Mouse (Mus musculus) embryonic facial prominence, embryonic 15.5 days (tissue): ENCODE measurements around the gene Ercc4. TPM values are rescaled to one million over a fixed set of nuclear protein-coding genes. Genes with fewer than 3 reads are reported as not detected.

Source experiments
- ATAC-seq: fragments of 200-750 bp; cut with Nextera tagmentation; 2 replicates; pipeline ENCODE4 v1.8.0; 2017; ENCODE audit warnings: low read depth, moderate TSS enrichment; ENCODE audit not compliant: insufficient number of reproducible peaks, low FRiP score, low TSS enrichment
- H3K27ac ChIP-seq: fragments of 300-500 bp; sonication (generic); replicated peaks from 2 replicates; pipeline ENCODE4 v1.5.1; 2015; ENCODE audit warnings: mild to moderate bottlenecking, inconsistent platforms
- H3K27me3 ChIP-seq: fragments of 300-500 bp; sonication (generic); 2 replicates; pipeline ENCODE4 v1.6.1; 2015; ENCODE audit warnings: inconsistent platforms
- H3K36me3 ChIP-seq: fragments of 300-500 bp; sonication (generic); 2 replicates; pipeline ENCODE4 v1.6.1; 2015; ENCODE audit warnings: mild to moderate bottlenecking, inconsistent platforms
- H3K4me1 ChIP-seq: fragments of 300-500 bp; sonication (generic); 2 replicates; pipeline ENCODE4 v1.6.1; 2015; ENCODE audit warnings: inconsistent platforms
- H3K4me2 ChIP-seq: fragments of 300-500 bp; sonication (generic); replicated peaks from 2 replicates; pipeline ENCODE4 v1.6.1; 2015; ENCODE audit warnings: mild to moderate bottlenecking, inconsistent platforms
- H3K4me3 ChIP-seq: fragments of 300-500 bp; sonication (generic); replicated peaks from 2 replicates; pipeline ENCODE4 v1.5.1; 2015; ENCODE audit warnings: mild to moderate bottlenecking, inconsistent platforms
- H3K9ac ChIP-seq: fragments of 300-500 bp; sonication (generic); 2 replicates; pipeline ENCODE4 v1.6.1; 2015; ENCODE audit warnings: inconsistent platforms
- H3K9me3 ChIP-seq: fragments of 300-500 bp; sonication (generic); replicated peaks from 2 replicates; pipeline ENCODE4 v1.6.1; 2016; ENCODE audit warnings: inconsistent platforms
- WGBS: fragments of 180-500 bp; shearing (Covaris S2); methylation state at CpG from one replicate; pipeline ENCODE4 v1.1.7; 2015; 5-methylcytosine and 5-hydroxymethylcytosine counted together
- polyA plus RNA-seq: library from polyadenylated mRNA; unstranded; fragments of >200 nt; fragmentation: Nextera tagmentation; extraction: Ambion mirVana; gene quantifications from 2 replicates; pipeline ENCODE4 v1.2.1, GENCODE M21; 2015

The Ercc4 gene
- polyA plus RNA-seq, 1 experiment from 2014 or later: 13.2 TPM

DNA sequence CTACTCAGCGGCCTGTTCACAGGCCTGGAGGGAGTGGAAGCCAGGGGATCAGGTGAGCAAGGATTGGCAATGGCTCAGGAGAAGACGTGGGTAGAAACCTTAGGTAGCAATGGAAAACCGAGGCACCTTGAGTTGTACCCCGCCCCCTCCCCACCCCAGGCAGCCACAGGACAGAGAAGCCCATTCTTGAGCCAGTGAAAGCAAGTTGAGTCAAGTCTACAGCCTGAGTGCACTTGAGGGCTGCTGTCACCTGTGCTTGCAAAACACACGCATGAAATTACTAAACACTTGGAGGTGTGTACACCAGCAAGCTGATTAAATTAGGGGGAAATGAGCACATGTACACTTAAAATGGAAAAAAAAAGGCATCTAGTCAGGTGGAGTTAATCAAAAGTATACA lies 52.0 kb downstream of the Ercc4 start:
- WGBS: 43% methylated on average over 5 of the region's 5 CpGs
- no peak overlapping the region for H3K27ac ChIP-seq
- H3K9me3 ChIP-seq: 0 out of 2 replicates have a peak, but pooled peaks cover 5% of the 10 kb centered on the region
- no peak overlapping the region for H3K9ac ChIP-seq
- peaks cover 14% of the 10 kb centered on the region for H3K4me1 ChIP-seq
- H3K4me3 ChIP-seq: no peak overlapping the region
- no peaks in the 10 kb centered on the region for H3K27me3 ChIP-seq
- no peak overlapping the region for H3K4me2 ChIP-seq
- ATAC-seq: no peak
- no peaks in the 10 kb centered on the region for H3K36me3 ChIP-seq

- Histone ChIP-seq H3K4me2 (no peak overlapping the region), H3K4me3 (no peak overlapping the region), H3K9me3 (0 out of 2 replicates have a peak, but pooled peaks cover 5% of the 10 kb centered on the region), H3K36me3 (no peaks in the 10 kb centered on the region), H3K4me1 (no peaks in the 10 kb centered on the region), H3K27ac (no peak overlapping the region), H3K9ac (no peak overlapping the region), H3K27me3 (no peaks in the 10 kb centered on the region)
- WGBS: 78% methylated on average over 3 of the region's 3 CpGs
- ATAC-seq: no peak
Measured at GRCm38 (mm10) chr16:13167731-13168130, 58.2 kb downstream of the Ercc4 start.

DNA sequence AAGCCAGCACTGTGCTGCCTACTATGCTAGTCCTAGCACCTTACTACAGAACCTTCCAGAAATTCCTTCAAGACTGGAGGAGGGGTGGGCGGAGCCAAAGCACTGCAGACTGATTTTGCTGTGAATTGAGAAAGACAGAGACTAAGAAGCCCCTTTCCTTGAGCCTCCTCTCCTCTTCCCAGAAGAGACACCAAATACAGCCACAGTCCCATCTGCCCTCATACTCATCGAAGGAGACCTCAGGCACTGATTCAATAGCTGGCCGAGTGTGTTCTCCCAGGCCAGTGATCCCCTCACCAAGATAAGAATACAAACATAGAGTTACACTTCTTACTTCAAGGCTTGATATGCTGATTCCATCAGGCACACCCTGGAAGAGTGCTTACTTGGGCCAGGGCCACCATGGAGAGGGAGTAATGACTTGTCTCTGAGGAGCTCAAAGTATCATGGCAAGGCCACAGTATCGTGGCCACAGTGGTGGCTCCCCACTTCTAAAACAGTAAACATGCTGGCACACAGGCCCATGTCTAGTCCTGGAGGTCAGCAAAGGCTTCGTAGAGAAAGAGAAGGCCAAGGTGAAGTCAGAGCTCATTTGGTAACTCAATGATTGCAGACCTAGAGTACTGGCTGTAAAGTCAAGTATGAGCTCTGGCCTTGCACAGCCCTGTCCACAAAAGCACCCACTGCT lies 63.7 kb downstream of the Ercc4 start:
- Histone ChIP-seq H3K27me3 (no peaks in the 10 kb centered on the region), H3K27ac (no peak overlapping the region), H3K9ac (no peak overlapping the region), H3K4me3 (no peak overlapping the region), H3K36me3 (no peaks in the 10 kb centered on the region), H3K9me3 (no peaks in the 10 kb centered on the region), H3K4me1 (no peaks in the 10 kb centered on the region), H3K4me2 (no peak overlapping the region)
- WGBS: 93% methylated on average over 5 of the region's 5 CpGs
- no peak for ATAC-seq

DNA sequence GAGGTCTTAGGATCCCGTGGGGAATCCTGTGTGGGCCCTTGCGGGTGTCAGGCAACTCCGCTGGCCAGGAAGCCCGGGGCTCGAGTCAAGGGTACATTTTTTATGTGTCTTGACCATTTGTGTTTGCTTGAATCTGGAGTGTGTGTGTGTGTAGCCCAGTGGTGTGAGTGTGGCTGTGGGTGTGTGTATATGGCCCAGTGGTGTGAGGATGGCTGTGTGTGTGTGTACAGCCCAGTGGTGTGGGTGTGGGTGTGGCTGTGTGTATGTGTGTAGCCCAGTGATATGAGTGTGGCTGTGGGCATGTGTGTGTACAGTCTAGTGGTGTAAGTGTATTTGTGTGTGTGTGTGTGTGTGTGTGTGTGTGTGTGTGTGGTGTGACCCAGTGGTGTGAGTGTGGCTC lies 73.0 kb downstream of the Ercc4 start:
- no peaks in the 10 kb centered on the region for H3K4me1 ChIP-seq
- H3K4me3 ChIP-seq: no peak overlapping the region
- H3K9me3 ChIP-seq: no peaks in the 10 kb centered on the region
- H3K4me2 ChIP-seq: no peak overlapping the region
- 93% methylated on average over 5 of the region's 5 CpGs for WGBS
- H3K27me3 ChIP-seq: no peaks in the 10 kb centered on the region
- no peak overlapping the region for H3K27ac ChIP-seq
- no peak overlapping the region for H3K9ac ChIP-seq
- H3K36me3 ChIP-seq: no peaks in the 10 kb centered on the region
- no peak for ATAC-seq

DNA sequence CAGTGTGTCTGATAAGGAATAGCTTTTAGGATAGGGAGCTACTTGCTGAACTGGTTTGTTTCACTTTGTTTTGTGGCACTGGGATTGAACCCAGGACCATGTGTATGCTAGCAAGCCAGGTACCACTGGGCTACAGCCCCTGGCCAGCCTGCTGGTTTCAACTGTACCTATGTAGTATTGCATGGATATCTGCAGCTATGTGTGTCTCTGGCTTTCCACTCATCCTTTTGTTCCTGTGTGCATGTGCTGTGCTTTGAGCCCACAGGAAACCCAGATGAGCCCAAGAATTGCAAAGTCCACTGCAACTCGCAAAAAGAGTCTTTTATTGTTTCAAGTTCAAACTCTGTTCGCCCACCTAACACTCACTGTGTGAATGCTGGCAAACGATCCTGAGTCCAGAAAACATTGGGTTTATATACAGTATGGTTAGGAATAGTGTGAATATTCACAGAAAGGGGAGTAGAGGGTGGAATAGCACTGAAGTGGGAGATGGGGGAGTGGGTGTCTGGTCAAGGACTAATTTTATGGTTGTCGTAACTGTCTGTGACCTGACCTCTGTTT lies 73.8 kb downstream of the Ercc4 start:
- WGBS: 88% methylated on average over 4 of the region's 4 CpGs
- H3K9ac ChIP-seq: no peak overlapping the region
- ATAC-seq: no peak

GRCm38 (mm10) chr16:13184381-13184780 lies 74.9 kb downstream of the Ercc4 start:
- H3K4me1 ChIP-seq: 0 out of 2 replicates have a peak, but pooled peaks cover 2% of the 10 kb centered on the region

More for the DNA sequence above, 73.8 kb downstream of the Ercc4 start:
- no peaks in the 10 kb centered on the region for H3K9me3 ChIP-seq
- no peak overlapping the region for H3K27ac ChIP-seq
- no peaks in the 10 kb centered on the region for H3K36me3 ChIP-seq
- H3K4me1 ChIP-seq: no peaks in the 10 kb centered on the region
- no peak overlapping the region for H3K4me2 ChIP-seq
- H3K4me3 ChIP-seq: no peak overlapping the region
- H3K27me3 ChIP-seq: no peaks in the 10 kb centered on the region

GRCm38 (mm10) chr16:13189430-13190107 lies 80.1 kb downstream of the Ercc4 start:
- 35% methylated on average over 12 of the region's 12 CpGs for WGBS
- no peak overlapping the region for H3K4me3 ChIP-seq
- no peak overlapping the region for H3K4me2 ChIP-seq
- H3K9ac ChIP-seq: no peak overlapping the region
- H3K9me3 ChIP-seq: no peaks in the 10 kb centered on the region
- no peaks in the 10 kb centered on the region for H3K36me3 ChIP-seq
- H3K27ac ChIP-seq: no peak overlapping the region
- 0 out of 2 replicates have a peak, but pooled peaks cover 4% of the 10 kb centered on the region for H3K4me1 ChIP-seq
- ATAC-seq: no peak
- H3K27me3 ChIP-seq: no peaks in the 10 kb centered on the region

More at GRCm38 (mm10) chr16:13184381-13184780, 74.9 kb downstream of the Ercc4 start:
- H3K36me3 ChIP-seq: no peaks in the 10 kb centered on the region
- no peak overlapping the region for H3K9ac ChIP-seq
- H3K4me3 ChIP-seq: no peak overlapping the region
- no peaks in the 10 kb centered on the region for H3K27me3 ChIP-seq
- no peaks in the 10 kb centered on the region for H3K9me3 ChIP-seq
- no peak overlapping the region for H3K4me2 ChIP-seq
- WGBS: 91% methylated on average over 3 of the region's 3 CpGs
- no peak for ATAC-seq
- no peak overlapping the region for H3K27ac ChIP-seq

DNA sequence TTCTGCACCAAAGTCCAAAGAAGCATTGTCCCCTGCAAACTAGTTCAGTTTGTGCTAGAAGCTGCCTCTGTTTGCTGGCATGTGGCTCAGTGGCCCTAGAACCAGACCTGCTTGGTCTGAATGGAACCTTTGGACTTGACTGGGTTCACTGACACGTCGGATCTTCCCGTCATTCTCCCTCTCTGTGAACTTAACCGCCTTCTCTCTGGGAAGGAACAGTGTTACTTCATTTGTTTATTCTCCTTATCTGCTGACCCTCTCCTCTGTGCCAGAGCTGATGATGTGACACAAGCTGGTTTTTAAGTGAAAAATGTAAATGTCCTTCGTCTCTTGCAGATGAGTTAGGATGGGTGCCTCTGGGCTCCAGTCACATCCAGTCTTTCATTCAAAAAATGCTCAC lies 81.0 kb downstream of the Ercc4 start:
- Histone ChIP-seq H3K27me3 (no peaks in the 10 kb centered on the region), H3K4me1 (0 out of 2 replicates have a peak, but pooled peaks cover 7% of the 10 kb centered on the region), H3K27ac (no peak overlapping the region), H3K4me3 (no peak overlapping the region), H3K4me2 (no peak overlapping the region), H3K9me3 (no peaks in the 10 kb centered on the region), H3K36me3 (no peaks in the 10 kb centered on the region), H3K9ac (no peak overlapping the region)
- WGBS: 83% methylated on average over 5 of the region's 5 CpGs
- no peak for ATAC-seq

DNA sequence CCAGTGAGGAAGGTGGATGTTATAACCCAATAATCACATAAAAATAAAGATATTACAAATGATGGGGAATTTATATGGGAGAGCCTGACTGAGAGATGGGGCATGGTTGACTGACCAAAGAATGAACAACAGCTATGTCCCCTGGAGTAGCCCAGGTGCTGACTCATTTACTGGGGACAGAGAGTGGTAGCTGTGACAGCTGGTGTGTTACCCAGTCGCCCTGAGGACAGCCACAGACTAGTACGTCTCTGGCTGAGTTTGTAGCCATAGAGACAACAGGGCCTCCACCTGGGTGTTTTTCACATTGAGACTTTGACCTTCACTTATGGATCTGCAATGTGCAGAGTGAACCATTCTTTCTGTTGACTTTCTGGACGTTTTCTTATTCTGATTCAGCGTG lies 81.7 kb downstream of the Ercc4 start:
- H3K36me3 ChIP-seq: no peaks in the 10 kb centered on the region
- WGBS: 69% methylated on average over 4 of the region's 4 CpGs

GRCm38 (mm10) chr16:13193663-13194071 lies 84.2 kb downstream of the Ercc4 start:
- Histone ChIP-seq H3K4me3 (no peak overlapping the region), H3K27me3 (no peaks in the 10 kb centered on the region), H3K4me2 (no peak overlapping the region), H3K9ac (no peak overlapping the region), H3K4me1 (peaks cover 15% of the 10 kb centered on the region; the same call in 1 of the 2 replicates), H3K9me3 (no peaks in the 10 kb centered on the region), H3K27ac (no peak overlapping the region), H3K36me3 (no peaks in the 10 kb centered on the region)
- no peak for ATAC-seq
- 76% methylated on average over 4 of the region's 4 CpGs for WGBS

More for the DNA sequence above, 81.7 kb downstream of the Ercc4 start:
- Histone ChIP-seq H3K4me2 (no peak overlapping the region), H3K27me3 (no peaks in the 10 kb centered on the region), H3K9me3 (no peaks in the 10 kb centered on the region), H3K4me3 (no peak overlapping the region), H3K4me1 (0 out of 2 replicates have a peak, but pooled peaks cover 7% of the 10 kb centered on the region), H3K27ac (no peak overlapping the region), H3K9ac (no peak overlapping the region)
- ATAC-seq: no peak

- Histone ChIP-seq H3K4me2 (no peak overlapping the region), H3K4me1 (peaks cover 12% of the 10 kb centered on the region; the same call in 1 of the 2 replicates), H3K36me3 (no peaks in the 10 kb centered on the region), H3K9me3 (no peaks in the 10 kb centered on the region), H3K9ac (no peak overlapping the region), H3K4me3 (no peak overlapping the region), H3K27ac (no peak overlapping the region), H3K27me3 (no peaks in the 10 kb centered on the region)
- WGBS: 68% methylated on average over 5 of the region's 5 CpGs
- ATAC-seq: no peak
Measured at GRCm38 (mm10) chr16:13194882-13195281, 85.4 kb downstream of the Ercc4 start.
